Mouse (Mus musculus) lung, adult 2 months (tissue): Measurements from ENCODE around the gene Ptgis.

Source experiments
- CTCF ChIP-seq: fragments of 200-500 bp; IDR thresholded peaks from 2 replicates; pipeline ENCODE4 v1.5.1; 2011; ENCODE audit warnings: mild to moderate bottlenecking, low read length, control low read depth; ENCODE audit not compliant: insufficient read depth
- POLR2A ChIP-seq: fragments of 200-500 bp; IDR thresholded peaks from 2 replicates; pipeline ENCODE4 v1.6.1; 2011; ENCODE audit warnings: low read depth, mild to moderate bottlenecking, control low read depth, low read length, borderline replicate concordance; ENCODE audit errors: extremely low read depth

GRCm38 (mm10) chr2:167220736-167221135, 19.7 kb downstream of the Ptgis start:
- TF ChIP-seq CTCF (no peak), POLR2A (no peak)
